Mouse (Mus musculus): ENCODE data around the gene Abl1. TPM values are rescaled to one million over a fixed set of nuclear protein-coding genes. Genes with fewer than 3 reads are reported as not detected.
A peak's percentile ranks its signal among the peaks of the same experiment; 100 is the strongest.

Abl1 gene
- polyA plus RNA-seq, 1 experiment = 28.0 TPM

GRCm38 (mm10) chr2:31822524-31823371 lies 134.6 kb downstream of the Abl1 start:
- Histone ChIP-seq H3K36me3 (ENCODE audit: control insufficient read depth, insufficient read depth) (no peaks in the 10 kb centered on the region), H3K27me3 (ENCODE audit: control insufficient read depth, insufficient read depth, insufficient read length) (no peaks in the 10 kb centered on the region), H3K79me2 (ENCODE audit: control insufficient read depth, insufficient read depth) (no peaks in the 10 kb centered on the region), H3K4me3 (no peak overlapping the region), H3ac (ENCODE audit: control insufficient read depth, insufficient read length) (no peak overlapping the region), H3K4me2 (ENCODE audit: low read depth) (peak overlapping the region; percentile 57)
- TF ChIP-seq MYOD1 (IDR thresholded peaks at IDR 0.05; ENCODE audit: control insufficient read depth in 1 of 3, insufficient read length in 2 of 3, low read depth in 2 of 3) = no peak
- TF ChIP-seq SRF (IDR thresholded peaks at IDR 0.05; ENCODE audit: control insufficient read depth, insufficient read length, low read depth) = no peak
- TF ChIP-seq POLR2A (IDR thresholded peaks at IDR 0.05; ENCODE audit: insufficient read length, low read depth) = no peak
- TF ChIP-seq E2F4 (IDR thresholded peaks at IDR 0.05; ENCODE audit: insufficient read depth) = no peak
- TF ChIP-seq POLR2AphosphoS2 (IDR thresholded peaks at IDR 0.05; ENCODE audit: insufficient read length, low read depth) = no peak
- TF ChIP-seq TCF3 (IDR thresholded peaks at IDR 0.05; ENCODE audit: insufficient read length, low read depth) = no peak
- TF ChIP-seq USF1 (IDR thresholded peaks at IDR 0.05; ENCODE audit: low read depth) = no peak
- no peak for TF ChIP-seq MAX (IDR thresholded peaks at IDR 0.05; ENCODE audit: low read depth)
- no peak for TF ChIP-seq MYOG (IDR thresholded peaks at IDR 0.05; ENCODE audit: control insufficient read depth in 1 of 3, insufficient read depth in 1 of 3, insufficient read length in 2 of 3, low read depth in 2 of 3)
- TF ChIP-seq REST (IDR thresholded peaks at IDR 0.05; ENCODE audit: insufficient read depth, insufficient read length) = no peak
- no peak for TF ChIP-seq CEBPB (IDR thresholded peaks at IDR 0.05; ENCODE audit: insufficient read depth, poor library complexity, severe bottlenecking)
- no peak for TF ChIP-seq TCF12 (IDR thresholded peaks at IDR 0.05; ENCODE audit: insufficient read depth, poor library complexity, severe bottlenecking)

- TF ChIP-seq MYOG (IDR thresholded peaks at IDR 0.05; ENCODE audit: control insufficient read depth in 1 of 3, insufficient read depth in 1 of 3, insufficient read length in 2 of 3, low read depth in 2 of 3) = no peak
- no peak for TF ChIP-seq MYOD1 (IDR thresholded peaks at IDR 0.05; ENCODE audit: control insufficient read depth in 1 of 3, insufficient read length in 2 of 3, low read depth in 2 of 3)
- no peak for TF ChIP-seq MAX (IDR thresholded peaks at IDR 0.05; ENCODE audit: low read depth)
- no peak for TF ChIP-seq TCF3 (IDR thresholded peaks at IDR 0.05; ENCODE audit: insufficient read length, low read depth)
- TF ChIP-seq SRF (IDR thresholded peaks at IDR 0.05; ENCODE audit: control insufficient read depth, insufficient read length, low read depth) = no peak
- TF ChIP-seq USF1 (IDR thresholded peaks at IDR 0.05; ENCODE audit: low read depth) = no peak
- TF ChIP-seq POLR2AphosphoS2 (IDR thresholded peaks at IDR 0.05; ENCODE audit: insufficient read length, low read depth) = no peak
- TF ChIP-seq TCF12 (IDR thresholded peaks at IDR 0.05; ENCODE audit: insufficient read depth, poor library complexity, severe bottlenecking) = no peak
- no peak for TF ChIP-seq POLR2A (IDR thresholded peaks at IDR 0.05; ENCODE audit: insufficient read length, low read depth)
- Histone ChIP-seq H3K79me2 (ENCODE audit: control insufficient read depth, insufficient read depth) (no peaks in the 10 kb centered on the region), H3K4me2 (ENCODE audit: low read depth) (no peak overlapping the region), H3K36me3 (ENCODE audit: control insufficient read depth, insufficient read depth) (no peaks in the 10 kb centered on the region), H3K4me3 (no peak overlapping the region), H3ac (ENCODE audit: control insufficient read depth, insufficient read length) (no peak overlapping the region), H3K27me3 (ENCODE audit: control insufficient read depth, insufficient read depth, insufficient read length) (no peaks in the 10 kb centered on the region)
These were observed 136.0 kb downstream of the Abl1 start for GRCm38 (mm10) chr2:31823933-31824730.

DNA sequence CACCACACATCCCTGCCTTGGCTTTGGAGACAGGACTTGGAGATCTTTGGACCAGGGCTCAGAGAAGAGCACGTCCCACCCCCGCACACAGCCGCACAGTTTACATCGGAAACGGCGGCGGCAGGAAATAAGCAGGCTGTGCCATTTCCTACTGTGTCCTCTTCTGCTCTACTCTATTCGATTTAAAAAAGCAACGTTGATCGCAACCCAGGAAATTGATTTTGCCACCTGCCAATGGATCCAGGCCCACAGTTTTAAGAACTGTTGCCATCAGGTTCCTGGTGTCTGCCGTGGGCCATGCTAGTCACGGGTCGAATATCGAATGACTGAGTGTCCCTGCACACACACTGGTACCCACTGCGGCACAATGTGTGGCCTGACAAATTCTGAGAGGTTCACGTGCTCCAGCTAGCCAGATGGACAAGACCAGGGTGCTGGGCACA lies 137.3 kb downstream of the Abl1 start:
- Histone ChIP-seq H3ac (ENCODE audit: control insufficient read depth, insufficient read length) (no peak overlapping the region), H3K79me2 (ENCODE audit: control insufficient read depth, insufficient read depth) (no peaks in the 10 kb centered on the region), H3K4me2 (ENCODE audit: low read depth) (no peak overlapping the region), H3K36me3 (ENCODE audit: control insufficient read depth, insufficient read depth) (no peaks in the 10 kb centered on the region), H3K4me3 (no peak overlapping the region), H3K27me3 (ENCODE audit: control insufficient read depth, insufficient read depth, insufficient read length) (peaks cover 12% of the 10 kb centered on the region)
- TF ChIP-seq USF1 (IDR thresholded peaks at IDR 0.05; ENCODE audit: low read depth) = no peak
- no peak for TF ChIP-seq TCF12 (IDR thresholded peaks at IDR 0.05; ENCODE audit: insufficient read depth, poor library complexity, severe bottlenecking)

DNA sequence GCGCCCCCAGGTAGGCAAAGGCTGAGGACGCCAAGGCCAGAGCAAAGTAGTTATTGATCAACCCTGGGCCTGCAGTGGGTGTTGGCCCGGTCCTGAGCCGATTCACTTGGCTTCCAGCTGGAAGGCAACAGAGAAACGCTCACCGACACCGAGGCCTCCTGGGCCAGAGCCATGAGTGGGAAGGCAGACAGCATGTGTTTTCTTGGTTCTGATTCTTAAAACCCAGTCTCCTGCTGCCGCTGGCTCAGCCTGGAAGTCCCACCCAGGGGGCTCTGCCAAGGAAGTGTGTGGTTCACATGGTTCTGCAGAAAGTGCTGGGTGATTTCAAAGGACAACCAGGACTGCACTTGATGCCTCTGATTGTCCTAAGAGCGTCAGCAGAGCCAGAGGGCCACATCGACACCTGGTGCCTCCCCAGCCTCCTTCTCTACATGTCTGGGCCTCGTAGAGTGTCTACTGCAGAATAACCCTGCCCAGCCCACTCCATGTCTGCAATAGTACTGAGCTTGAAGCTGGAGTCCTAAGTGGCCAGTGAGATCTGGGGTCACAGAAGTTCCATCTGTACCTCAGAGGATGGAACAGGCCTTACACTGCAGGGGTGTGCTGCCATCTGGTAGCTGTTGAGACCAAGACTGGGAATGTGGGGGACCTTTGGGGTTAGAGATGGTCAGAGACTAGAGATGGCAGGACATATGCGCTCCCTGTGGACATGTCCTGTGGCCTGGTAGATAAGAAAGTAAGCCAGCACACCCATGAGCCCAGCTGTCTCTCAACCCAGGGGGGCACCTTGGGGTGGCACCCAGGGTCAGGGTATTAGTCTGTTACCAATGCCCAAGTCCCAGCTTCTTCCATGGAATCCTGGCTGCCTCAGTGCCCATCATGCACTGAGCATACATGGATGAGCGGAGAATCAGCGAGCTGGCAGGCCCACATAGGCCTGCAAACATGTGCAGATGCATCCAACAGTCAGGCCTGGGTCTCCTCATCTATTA lies 138.2 kb downstream of the Abl1 start:
- H3K79me2 ChIP-seq (ENCODE audit: control insufficient read depth, insufficient read depth) = no peaks in the 10 kb centered on the region
- H3K4me2 ChIP-seq (ENCODE audit: low read depth) = no peak overlapping the region
- peaks cover 18% of the 10 kb centered on the region for H3K27me3 ChIP-seq (ENCODE audit: control insufficient read depth, insufficient read depth, insufficient read length)
- no peak overlapping the region for H3K4me3 ChIP-seq
- H3ac ChIP-seq (ENCODE audit: control insufficient read depth, insufficient read length) = no peak overlapping the region
- no peaks in the 10 kb centered on the region for H3K36me3 ChIP-seq (ENCODE audit: control insufficient read depth, insufficient read depth)
- TF ChIP-seq MYOD1 (IDR thresholded peaks at IDR 0.05; ENCODE audit: control insufficient read depth in 1 of 3, insufficient read length in 2 of 3, low read depth in 2 of 3) = no peak
- no peak for TF ChIP-seq POLR2A (IDR thresholded peaks at IDR 0.05; ENCODE audit: insufficient read length, low read depth)
- no peak for TF ChIP-seq MYOG (IDR thresholded peaks at IDR 0.05; ENCODE audit: control insufficient read depth in 1 of 3, insufficient read depth in 1 of 3, insufficient read length in 2 of 3, low read depth in 2 of 3)
- no peak for TF ChIP-seq TCF3 (IDR thresholded peaks at IDR 0.05; ENCODE audit: insufficient read length, low read depth)
- TF ChIP-seq E2F4 (IDR thresholded peaks at IDR 0.05; ENCODE audit: insufficient read depth) = no peak
- TF ChIP-seq TCF12 (IDR thresholded peaks at IDR 0.05; ENCODE audit: insufficient read depth, poor library complexity, severe bottlenecking) = no peak
- TF ChIP-seq USF1 (IDR thresholded peaks at IDR 0.05; ENCODE audit: low read depth) = no peak
- TF ChIP-seq CEBPB (IDR thresholded peaks at IDR 0.05; ENCODE audit: insufficient read depth, poor library complexity, severe bottlenecking) = no peak
- no peak for TF ChIP-seq SRF (IDR thresholded peaks at IDR 0.05; ENCODE audit: control insufficient read depth, insufficient read length, low read depth)
